Mouse (Mus musculus): ENCODE measurements around the gene Npepps.
"Not testable (repeated sequence)": the region's sequence is repeated elsewhere in the genome, so short reads cannot be mapped to it uniquely, and the experiment has no call there.

The Npepps gene

GRCm38 (mm10) chr11:97292731-97293130 is 12.3 kb upstream of the Npepps start:
- no peak for DNase-seq (ENCODE audit: low spot score)

DNA sequence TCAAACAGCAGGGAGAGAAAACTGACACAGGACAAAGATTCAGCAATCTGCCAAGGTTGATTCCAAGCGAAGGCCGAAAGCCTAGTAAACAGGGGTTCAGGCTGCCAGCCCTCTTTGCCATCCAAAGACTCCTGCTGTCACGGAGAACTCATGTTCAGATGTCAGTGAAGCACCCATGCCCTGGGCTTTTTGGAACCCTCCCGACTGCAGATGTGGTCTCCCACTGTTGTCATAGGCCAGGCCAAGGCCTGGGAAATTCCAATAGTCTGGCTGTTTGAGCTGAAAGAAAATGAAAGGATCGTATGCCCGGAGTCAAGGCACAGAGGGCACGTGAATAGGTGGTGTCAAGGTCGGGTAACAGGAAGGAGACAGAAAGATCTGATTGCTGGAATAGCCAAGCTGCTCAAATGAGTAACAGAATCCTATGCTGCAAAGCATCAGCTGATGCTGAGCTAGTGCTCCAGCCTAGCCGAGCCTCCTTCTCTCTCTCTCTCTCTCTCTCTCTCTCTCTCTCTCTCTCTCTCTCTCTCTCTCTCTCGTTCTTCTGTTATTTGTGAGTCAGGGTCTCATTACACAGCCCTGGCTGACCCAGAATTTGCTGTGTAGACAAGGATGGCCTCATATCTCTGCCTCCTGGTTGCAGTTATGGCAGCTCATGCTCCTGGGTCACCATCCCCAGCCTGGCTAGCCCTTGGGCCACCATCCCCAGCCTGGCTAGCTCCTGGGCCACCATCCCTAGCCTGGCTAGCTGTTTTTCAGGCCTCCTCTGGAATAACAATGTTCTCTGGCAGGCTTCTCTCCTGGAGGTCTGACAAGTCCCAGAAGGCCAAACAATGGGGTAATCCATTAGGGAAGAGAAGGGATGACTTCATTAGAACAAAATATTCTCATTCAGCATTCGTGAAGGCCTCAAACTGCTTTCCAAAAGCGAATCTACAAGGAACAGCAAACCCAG is 9.1 kb upstream of the Npepps start:
- no peak for DNase-seq (ENCODE audit: low spot score)

DNA sequence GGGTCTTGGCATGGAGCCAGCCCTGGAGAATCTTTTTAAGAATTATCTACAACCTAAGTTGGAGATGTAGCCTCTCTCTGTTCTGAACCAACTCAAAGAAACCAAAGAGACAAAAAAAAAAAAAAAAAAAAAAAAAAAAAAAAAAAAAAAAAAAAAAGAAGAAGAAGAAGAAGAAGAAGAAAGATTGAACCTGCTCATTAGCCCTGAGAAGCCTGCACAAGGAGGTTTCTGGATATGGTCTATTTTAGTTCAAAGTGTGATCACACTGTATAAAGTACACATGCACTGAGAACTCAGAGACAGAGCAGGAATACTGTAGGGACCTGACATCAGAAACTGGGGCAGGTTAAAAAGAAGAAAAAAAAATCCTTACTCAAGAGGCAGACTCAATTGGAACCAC is 7.2 kb upstream of the Npepps start:
- DNase-seq (ENCODE audit: low spot score): no peak

- DNase-seq (ENCODE audit: low spot score): no peak
Measured at GRCm38 (mm10) chr11:97286973-97287372, 6.5 kb upstream of the Npepps start.

DNA sequence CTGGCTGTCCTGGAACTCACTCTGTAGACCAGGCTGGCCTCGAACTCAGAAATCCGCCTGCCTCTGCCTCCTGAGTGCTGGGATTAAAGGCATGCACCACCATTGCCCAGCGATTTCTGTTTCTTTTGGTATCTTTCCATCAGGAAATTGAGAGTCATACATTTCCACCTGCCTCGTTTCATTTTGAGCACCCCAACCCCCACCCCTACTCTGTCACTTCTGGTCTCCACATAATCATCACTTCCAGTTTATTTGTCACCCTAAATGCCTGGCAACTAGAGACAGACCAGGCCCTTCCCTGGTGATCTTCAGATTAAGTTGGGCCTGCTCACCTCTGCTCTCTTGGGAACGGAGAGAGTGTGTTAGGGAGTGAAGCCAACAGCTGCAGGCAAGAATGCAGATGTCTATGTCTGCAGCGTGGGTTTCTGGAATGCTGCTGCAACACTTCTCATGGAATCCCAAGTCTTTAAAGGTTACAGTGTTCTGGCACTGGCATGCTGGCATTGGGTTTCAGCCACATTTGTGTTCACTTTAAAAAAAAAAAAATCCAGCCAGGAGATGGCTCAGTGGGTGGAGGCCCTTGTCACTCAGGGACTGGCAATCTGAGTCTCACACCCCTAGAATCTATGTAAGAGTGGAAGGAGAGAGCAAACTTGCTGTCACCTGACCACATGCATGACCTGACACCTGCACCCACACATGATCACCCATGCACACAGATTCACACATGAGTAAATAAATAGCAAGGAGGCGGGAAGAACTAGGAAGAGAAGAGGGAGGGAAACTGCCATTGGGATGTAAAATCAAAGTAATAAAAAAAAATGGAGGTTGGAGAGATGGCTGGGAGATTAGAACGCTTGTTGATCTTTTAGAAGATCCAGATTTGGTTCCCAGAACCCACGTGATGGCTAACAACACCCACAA is 5.7 kb upstream of the Npepps start:
- DNase-seq (ENCODE audit: low spot score): no peak

GRCm38 (mm10) chr11:97284854-97285253 is 4.4 kb upstream of the Npepps start:
- DNase-seq (ENCODE audit: low spot score): no peak

GRCm38 (mm10) chr11:97282179-97282578 is 1.7 kb upstream of the Npepps start:
- DNase-seq (ENCODE audit: low spot score): no peak

GRCm38 (mm10) chr11:97279405-97280215 is 828 bp downstream of the Npepps start:
- DNase-seq (ENCODE audit: low spot score): peak; percentile 37

DNA sequence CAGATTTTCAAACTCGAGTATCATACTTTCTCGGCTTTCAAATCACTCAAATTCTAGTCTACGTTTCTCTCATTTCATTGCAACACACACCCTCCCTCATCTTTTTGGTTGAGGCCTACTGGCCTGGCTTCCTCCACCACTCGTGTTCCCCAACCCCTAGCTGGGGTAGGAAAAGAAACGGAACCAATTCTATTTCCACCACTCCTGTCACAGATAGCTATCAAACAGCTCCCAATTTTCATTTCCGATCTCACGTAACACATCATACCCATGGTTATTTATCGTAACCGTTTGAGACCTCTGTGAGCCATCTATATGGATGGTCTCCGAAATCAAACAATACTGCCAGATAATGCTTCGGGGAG is 1.4 kb downstream of the Npepps start:
- DNase-seq (ENCODE audit: low spot score): no peak

- DNase-seq (ENCODE audit: low spot score): no peak
Measured at GRCm38 (mm10) chr11:97278456-97278855, 2.0 kb downstream of the Npepps start.

DNA sequence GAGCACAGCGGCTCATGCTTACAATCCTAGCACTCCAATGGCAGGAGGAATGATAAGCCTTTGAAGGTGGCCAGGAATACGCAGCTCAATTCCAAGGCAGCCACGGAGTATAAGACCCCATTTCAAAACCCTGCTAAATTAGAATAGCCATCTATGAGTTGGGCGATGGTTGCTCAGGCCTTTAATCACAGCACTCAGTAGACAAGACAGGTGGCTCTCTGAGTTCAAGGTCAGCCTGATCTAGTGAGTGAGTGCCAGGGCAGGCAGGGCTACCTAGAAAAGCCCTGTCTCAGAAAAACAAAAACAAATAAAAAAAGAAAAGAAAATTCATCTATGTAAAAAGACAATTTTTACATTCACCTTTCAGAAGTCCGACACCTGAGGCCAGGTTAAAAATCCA is 3.3 kb downstream of the Npepps start:
- DNase-seq (ENCODE audit: low spot score): no peak

DNA sequence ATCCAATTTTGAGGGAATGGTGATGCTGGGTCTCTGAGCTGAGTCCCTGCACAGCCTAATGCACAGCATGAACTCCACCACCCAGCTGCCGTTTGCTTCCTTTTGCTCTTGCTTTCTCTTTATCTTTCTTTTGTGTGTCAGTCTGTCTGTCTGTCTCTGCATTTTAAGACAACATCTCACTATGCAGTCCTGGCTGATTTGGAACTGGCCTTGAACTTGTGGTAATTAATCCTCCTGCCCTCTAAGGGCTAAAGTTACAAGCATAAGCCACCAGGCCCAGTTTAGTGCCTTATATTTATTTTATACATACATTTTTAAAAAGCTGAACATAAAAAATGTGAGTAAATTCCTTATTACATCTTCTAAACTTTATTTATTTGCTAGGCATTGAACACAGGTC is 4.4 kb downstream of the Npepps start:
- no peak for DNase-seq (ENCODE audit: low spot score)

DNA sequence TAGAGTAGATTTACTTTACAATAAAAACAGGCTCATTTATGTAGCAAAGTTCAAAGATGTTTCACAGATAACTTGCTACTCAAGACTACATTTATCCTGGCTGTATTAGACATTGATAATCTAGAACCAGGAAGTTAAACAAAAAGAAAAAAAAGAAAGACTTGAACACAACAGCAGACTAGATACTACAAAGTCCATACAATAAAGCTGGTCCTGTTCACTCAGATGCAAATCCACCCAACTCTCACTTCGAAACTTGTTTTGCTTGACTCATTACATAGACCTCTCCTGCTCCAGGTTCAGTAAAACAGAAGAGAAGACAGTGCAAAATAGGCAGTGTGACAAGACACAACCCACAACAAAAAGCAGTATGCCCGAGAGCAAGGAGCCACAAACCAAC is 5.1 kb downstream of the Npepps start:
- no peak for DNase-seq (ENCODE audit: low spot score)

- DNase-seq (ENCODE audit: low spot score): not testable (repeated sequence)
Measured at GRCm38 (mm10) chr11:97274947-97275346, 5.5 kb downstream of the Npepps start.

DNA sequence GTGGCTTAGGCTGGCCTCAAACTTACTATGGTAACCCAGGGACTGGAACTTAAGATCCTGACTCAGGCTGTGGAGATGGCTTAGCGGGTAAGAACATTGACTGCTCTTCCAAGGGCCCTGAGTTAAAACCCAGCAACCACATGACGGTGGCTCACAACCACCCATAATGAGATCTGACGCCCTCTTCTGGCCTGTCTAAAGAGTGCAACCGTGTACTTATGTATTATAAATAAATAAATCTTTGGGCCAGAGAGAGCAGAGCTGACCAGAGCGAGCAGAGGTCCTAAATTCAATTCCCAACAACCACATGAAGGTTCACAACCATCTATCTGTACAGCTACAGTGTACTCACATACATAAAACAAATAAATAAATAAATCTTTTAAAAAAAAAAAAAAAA is 6.8 kb downstream of the Npepps start:
- DNase-seq (ENCODE audit: low spot score): no peak

- no peak for DNase-seq (ENCODE audit: low spot score)
Measured at GRCm38 (mm10) chr11:97272835-97273234, 7.6 kb downstream of the Npepps start.

- not testable (repeated sequence) for DNase-seq (ENCODE audit: low spot score)
Measured at GRCm38 (mm10) chr11:97270004-97270403, 10.4 kb downstream of the Npepps start.

- not testable (repeated sequence) for DNase-seq (ENCODE audit: low spot score)
Measured at GRCm38 (mm10) chr11:97266544-97266943, 13.9 kb downstream of the Npepps start.

GRCm38 (mm10) chr11:97249649-97250048 is 30.8 kb downstream of the Npepps start:
- DNase-seq (ENCODE audit: low spot score): not testable (repeated sequence)

- no peak for DNase-seq (ENCODE audit: low spot score)
Measured at GRCm38 (mm10) chr11:97246510-97247159, 33.8 kb downstream of the Npepps start.

DNA sequence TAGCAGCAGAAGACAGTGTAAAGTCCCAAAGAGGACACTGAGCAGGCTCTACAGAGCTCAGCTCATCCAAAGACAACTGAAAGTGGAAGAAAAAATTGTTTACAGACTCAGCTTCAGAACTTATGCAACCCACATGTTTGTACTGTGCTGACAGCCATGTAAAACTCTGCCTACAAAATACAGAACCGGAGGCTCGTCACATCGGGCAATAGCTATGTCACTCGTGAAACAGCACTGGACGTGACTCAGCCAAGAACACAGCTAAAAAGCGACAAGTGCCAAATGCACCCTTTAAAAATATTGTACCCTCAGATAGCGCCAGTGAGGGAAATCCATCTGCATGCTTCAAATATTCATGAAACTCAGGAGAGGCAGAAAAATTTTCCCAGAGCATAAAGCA is 39.1 kb downstream of the Npepps start:
- DNase-seq (ENCODE audit: low spot score): no peak
